Comparison of ENCODE assay signal across 8 mouse cellular contexts in genomic region chr5:125183321-125184003, GRCm38 (mm10). TPM values are rescaled to one million over a fixed set of nuclear protein-coding genes. Genes with fewer than 3 reads are reported as not detected.
DNase-seq lines count a peak whose midpoint lies in the region; ATAC-seq and TF ChIP-seq lines count a peak whose summit lies in the region.

No protein-coding gene starts in this region.

- no peaks in the 10 kb centered on the region for H3K79me2 ChIP-seq in heart, adult 2 months (replicated peaks; ENCODE audit: control insufficient read depth, insufficient read depth, low read length)

- no peak for TF ChIP-seq POLR2A in heart, adult 2 months (IDR thresholded peaks at IDR 0.05; ENCODE audit: insufficient read depth, low read depth, low read length)

- intact Hi-C loops in heart, adult 2 months (cut with DNase I), result no loop called here

- no peak overlapping the region for H3K4me2 ChIP-seq in hindbrain, embryonic 12.5 days (replicated peaks)
- peak overlapping the region; percentile 3; the same call in 1 of the 2 replicates for H3K4me2 ChIP-seq in limb, embryonic 15.5 days
- peak overlapping the region; percentile 29 for H3K4me2 ChIP-seq in neural tube, embryonic 15.5 days

- no peak for TF ChIP-seq EP300 in heart, adult 2 months (IDR thresholded peaks at IDR 0.05; ENCODE audit: insufficient read depth, low read depth, low read length)

- no peak overlapping the region for H3K9ac ChIP-seq in hindbrain, embryonic 12.5 days
- H3K9ac ChIP-seq in heart, adult 2 months (ENCODE audit: low read depth, low read length), result no peak overlapping the region
- H3K9ac ChIP-seq in limb, embryonic 15.5 days, result no peak overlapping the region
- no peak overlapping the region for H3K9ac ChIP-seq in neural tube, embryonic 15.5 days (replicated peaks)

- peaks cover 40% of the 10 kb centered on the region for H3K4me1 ChIP-seq in hindbrain, embryonic 10.5 days (replicated peaks)
- H3K4me1 ChIP-seq in hindbrain, embryonic 12.5 days, result peaks cover 27% of the 10 kb centered on the region
- H3K4me1 ChIP-seq in heart, adult 2 months (ENCODE audit: control insufficient read depth, insufficient read depth, low read length), result peaks cover 2% of the 10 kb centered on the region
- H3K4me1 ChIP-seq in limb, embryonic 15.5 days, result peaks cover 45% of the 10 kb centered on the region
- peaks cover 22% of the 10 kb centered on the region for H3K4me1 ChIP-seq in neural tube, embryonic 15.5 days

- 23% methylated on average over 23 of the region's 23 CpGs for WGBS in hindbrain, embryonic 10.5 days
- 25% methylated on average over 23 of the region's 23 CpGs for WGBS in hindbrain, embryonic 12.5 days
- WGBS in heart, adult 2 months, result 38% methylated on average over 23 of the region's 23 CpGs
- WGBS in limb, embryonic 15.5 days, result 21% methylated on average over 23 of the region's 23 CpGs
- 19% methylated on average over 23 of the region's 23 CpGs for WGBS in neural tube, embryonic 15.5 days

- no peak for ATAC-seq in hindbrain, embryonic 12.5 days (ENCODE audit: low FRiP score)
- ATAC-seq in limb, embryonic 15.5 days (ENCODE audit: insufficient number of reproducible peaks, low FRiP score, low TSS enrichment, low read depth), result 0 out of 2 replicates have a peak, but pooled peaks have one; percentile 26
- no peak for ATAC-seq in neural tube, embryonic 15.5 days (ENCODE audit: low FRiP score)

- H3K27me3 ChIP-seq in hindbrain, embryonic 10.5 days (ENCODE audit: insufficient read depth, poor library complexity, severe bottlenecking), result peaks cover 43% of the 10 kb centered on the region
- H3K27me3 ChIP-seq in hindbrain, embryonic 12.5 days, result 0 out of 2 replicates have a peak, but pooled peaks cover 5% of the 10 kb centered on the region
- no peaks in the 10 kb centered on the region for H3K27me3 ChIP-seq in heart, adult 2 months (ENCODE audit: control insufficient read depth, insufficient read depth, low read length)
- no peaks in the 10 kb centered on the region for H3K27me3 ChIP-seq in limb, embryonic 15.5 days
- no peaks in the 10 kb centered on the region for H3K27me3 ChIP-seq in neural tube, embryonic 15.5 days (replicated peaks)

- TF ChIP-seq CTCF in heart, adult 2 months (IDR thresholded peaks at IDR 0.05), result no peak

- H3K27ac ChIP-seq in hindbrain, embryonic 10.5 days, result peak overlapping the region; percentile 73; the same call in 1 of the 2 replicates
- no peak overlapping the region for H3K27ac ChIP-seq in hindbrain, embryonic 12.5 days
- no peak overlapping the region for H3K27ac ChIP-seq in heart, adult 2 months
- peak overlapping the region; percentile 91 for H3K27ac ChIP-seq in limb, embryonic 15.5 days
- H3K27ac ChIP-seq in neural tube, embryonic 15.5 days (replicated peaks), result peak overlapping the region; percentile 19; the same call in 1 of the 2 replicates

- no peak overlapping the region for H3K4me3 ChIP-seq in hindbrain, embryonic 10.5 days
- H3K4me3 ChIP-seq in hindbrain, embryonic 12.5 days, result no peak overlapping the region
- no peak overlapping the region for H3K4me3 ChIP-seq in heart, adult 2 months
- no peak overlapping the region for H3K4me3 ChIP-seq in limb, embryonic 15.5 days
- H3K4me3 ChIP-seq in neural tube, embryonic 15.5 days (replicated peaks), result no peak overlapping the region

- no peaks in the 10 kb centered on the region for H3K36me3 ChIP-seq in hindbrain, embryonic 10.5 days
- no peaks in the 10 kb centered on the region for H3K36me3 ChIP-seq in hindbrain, embryonic 12.5 days
- H3K36me3 ChIP-seq in heart, adult 2 months (ENCODE audit: control insufficient read depth, insufficient read depth, low read length), result no peaks in the 10 kb centered on the region
- H3K36me3 ChIP-seq in limb, embryonic 15.5 days, result no peaks in the 10 kb centered on the region
- no peaks in the 10 kb centered on the region for H3K36me3 ChIP-seq in neural tube, embryonic 15.5 days

- DNase-seq in hindbrain, embryonic 10.5 days (ENCODE audit: low spot score), result no peak
- DNase-seq in R1 (ENCODE audit: low read depth, low spot score), result peak; percentile 82
- peak; percentile 63 to 81 for DNase-seq in heart, adult 2 months
- no peak for DNase-seq in ovary, postnatal 36 days (ENCODE audit: low spot score)
- DNase-seq in urinary bladder, postnatal 36 days (ENCODE audit: low spot score in 2 of 2), result no peak

- peaks cover 4% of the 10 kb centered on the region; the same call in 1 of the 2 replicates for H3K9me3 ChIP-seq in hindbrain, embryonic 10.5 days
- H3K9me3 ChIP-seq in hindbrain, embryonic 12.5 days (replicated peaks), result no peaks in the 10 kb centered on the region
- no peaks in the 10 kb centered on the region for H3K9me3 ChIP-seq in limb, embryonic 15.5 days
- no peaks in the 10 kb centered on the region for H3K9me3 ChIP-seq in neural tube, embryonic 15.5 days (replicated peaks)

RNA-seq across cellular contexts. Expression of gene Ncor2, which starts 4.4 kb away (rescaled TPM):
- 18.1 and 19.7 TPM in 2 replicates for polyA plus RNA-seq in hindbrain, embryonic 10.5 days (2016; fragmentation: Nextera tagmentation; extraction: Ambion mirVana)
- 30.2 and 31.0 TPM in 2 replicates for polyA plus RNA-seq in hindbrain, embryonic 12.5 days (2016; fragmentation: Nextera tagmentation; extraction: Ambion mirVana)
- total RNA-seq in heart, adult 2 months (2021), result 10 to 100 TPM; 73.5 to 77.5 TPM
- 27.9 and 39.1 TPM in 2 replicates for polyA plus RNA-seq in heart, adult 2 months (2012; rRNA removed)
- polyA plus RNA-seq in limb, embryonic 15.5 days (2015; fragmentation: Nextera tagmentation; extraction: Ambion mirVana), result 32.7 and 34.1 TPM in 2 replicates
- 24.2 and 28.5 TPM in 2 replicates for polyA plus RNA-seq in neural tube, embryonic 15.5 days (2015; fragmentation: Nextera tagmentation; extraction: Ambion mirVana)

Comparison
In these comparisons a context has a peak if more than half of its experiments do, and no peak if none do; other contexts are left out.
1. H3K27ac ChIP-seq: peak in hindbrain, embryonic 10.5 days (single experiment), limb, embryonic 15.5 days (single experiment) and neural tube, embryonic 15.5 days (single experiment); none in hindbrain, embryonic 12.5 days (single experiment) and heart, adult 2 months (single experiment).
2. DNase-seq: peak in R1 (single experiment) and heart, adult 2 months (2 of 2); none in hindbrain, embryonic 10.5 days (single experiment), ovary, postnatal 36 days (single experiment) and urinary bladder, postnatal 36 days (0 of 2).